Mouse (Mus musculus) MEL (cell line): ENCODE data around the gene Dock3.

Experiments
- POLR2A ChIP-seq, 2 experiments: IDR thresholded peaks; 2 replicates each; pipeline ENCODE4 v1.6.1; 2011 to 2012; ENCODE audit warnings: low read length in 2 of 2, mild to moderate bottlenecking in 2 of 2, control low read depth in 1 of 2, improper control_type of control experiment in 1 of 2, low read depth in 1 of 2, moderate library complexity in 1 of 2; ENCODE audit not compliant: control insufficient read depth in 1 of 2, insufficient read depth in 1 of 2, poor library complexity in 1 of 2
- SMC3 ChIP-seq: IDR thresholded peaks from 2 replicates; pipeline ENCODE4 v1.6.1; 2011; ENCODE audit warnings: low read depth, low read length, improper control_type of control experiment
- USF2 ChIP-seq, 2 experiments: IDR thresholded peaks; 2 replicates each; pipeline ENCODE4 v1.6.1; 2011 to 2012; ENCODE audit warnings: improper control_type of control experiment in 2 of 2, low read length in 2 of 2, borderline replicate concordance in 1 of 2, inconsistent platforms in 1 of 2, low read depth in 1 of 2, mild to moderate bottlenecking in 1 of 2; ENCODE audit not compliant: insufficient read depth in 1 of 2

GRCm38 (mm10) chr9:107164825-107165224 lies 66.9 kb downstream of the Dock3 start:
- peak; percentile 61 for TF ChIP-seq SMC3
- no peak for TF ChIP-seq USF2 (IDR thresholded peaks at IDR 0.05; ENCODE audit: borderline replicate concordance in 1 of 2, insufficient read depth in 1 of 2, low read depth in 1 of 2, low read length in 2 of 2)
- TF ChIP-seq POLR2A (IDR thresholded peaks at IDR 0.05; ENCODE audit: control insufficient read depth in 1 of 2, insufficient read depth in 1 of 2, low read depth in 1 of 2, low read length in 2 of 2, poor library complexity in 1 of 2) = no peak
